Mouse (Mus musculus) forebrain, embryonic 15.5 days (tissue): ENCODE measurements around the gene Cfap221. TPM values are rescaled to one million over a fixed set of nuclear protein-coding genes. Genes with fewer than 3 reads are reported as not detected.

ENCODE experiments used
- ATAC-seq: fragments of 200-750 bp; cut with Nextera tagmentation; replicated peaks from 2 replicates; pipeline ENCODE4 v1.8.0; 2017; ENCODE audit warnings: mild to moderate bottlenecking, moderate TSS enrichment, moderate library complexity
- H3K27ac ChIP-seq: fragments of 300-500 bp; sonication (generic); replicated peaks from 2 replicates; pipeline ENCODE4 v1.5.1; 2015; ENCODE audit warnings: mild to moderate bottlenecking, inconsistent platforms
- H3K27me3 ChIP-seq: fragments of 300-500 bp; sonication (generic); 2 replicates; pipeline ENCODE4 v1.6.1; 2015; ENCODE audit warnings: inconsistent platforms
- H3K36me3 ChIP-seq: fragments of 300-500 bp; sonication (generic); 2 replicates; pipeline ENCODE4 v1.6.1; 2015; ENCODE audit warnings: mild to moderate bottlenecking, inconsistent platforms
- H3K4me1 ChIP-seq: fragments of 300-500 bp; sonication (generic); 2 replicates; pipeline ENCODE4 v1.6.1; 2015; ENCODE audit warnings: inconsistent platforms
- H3K4me2 ChIP-seq: fragments of 300-500 bp; sonication (generic); replicated peaks from 2 replicates; pipeline ENCODE4 v1.6.1; 2015; ENCODE audit warnings: mild to moderate bottlenecking, inconsistent platforms
- H3K4me3 ChIP-seq: fragments of 300-500 bp; sonication (generic); 2 replicates; pipeline ENCODE4 v1.5.1; 2015; ENCODE audit warnings: mild to moderate bottlenecking, inconsistent platforms
- H3K9ac ChIP-seq: fragments of 300-500 bp; sonication (generic); replicated peaks from 2 replicates; pipeline ENCODE4 v1.6.1; 2015; ENCODE audit warnings: mild to moderate bottlenecking, inconsistent platforms
- H3K9me3 ChIP-seq: fragments of 300-500 bp; sonication (generic); 2 replicates; pipeline ENCODE4 v1.6.1; 2016; ENCODE audit warnings: inconsistent platforms
- WGBS: fragments of 180-500 bp; shearing (Covaris S2); methylation state at CpG from one replicate; pipeline ENCODE4 v1.1.7; 2015; ENCODE audit warnings: mixed read lengths; 5-methylcytosine and 5-hydroxymethylcytosine counted together
- polyA plus RNA-seq: library from polyadenylated mRNA; unstranded; fragments of >200 nt; fragmentation: Nextera tagmentation; extraction: Ambion mirVana; gene quantifications from 2 replicates; pipeline ENCODE4 v1.2.1, GENCODE M21; 2015

The Cfap221 gene
- polyA plus RNA-seq, result 0.11 and 0.55 TPM in 2 replicates

- Histone ChIP-seq H3K27ac (no peak within 1 kb of the TSS), H3K4me1 (peaks cover 8% of the 10 kb centered on the region), H3K9me3 (no peaks in the 10 kb centered on the region), H3K4me3 (peak within 1 kb of the TSS; percentile 40), H3K36me3 (no peaks in the 10 kb centered on the region), H3K27me3 (no peaks in the 10 kb centered on the region), H3K9ac (no peak within 1 kb of the TSS), H3K4me2 (peak within 1 kb of the TSS; percentile 75)
- WGBS, result 5% methylated on average over 30 of the region's 30 CpGs
- peak; percentile 86 for ATAC-seq
Observed at GRCm38 (mm10) chr1:119996798-119997581, at the start of gene Cfap221. Cfap221 (minus strand) TSS chr1:119997234.

- H3K4me1 ChIP-seq, result no peaks in the 10 kb centered on the region
- no peaks in the 10 kb centered on the region for H3K36me3 ChIP-seq
- H3K9ac ChIP-seq, result no peak overlapping the region
- H3K27ac ChIP-seq, result no peak overlapping the region
- no peak overlapping the region for H3K4me2 ChIP-seq
- no peaks in the 10 kb centered on the region for H3K27me3 ChIP-seq
- H3K4me3 ChIP-seq, result no peak overlapping the region
- no peaks in the 10 kb centered on the region for H3K9me3 ChIP-seq
- WGBS, result 93% methylated on average over 16 of the region's 16 CpGs
- no peak for ATAC-seq
Observed at GRCm38 (mm10) chr1:120044584-120044983, 47.5 kb upstream of the Cfap221 start.

- Histone ChIP-seq H3K36me3 (no peaks in the 10 kb centered on the region), H3K9me3 (no peaks in the 10 kb centered on the region), H3K9ac (no peak overlapping the region), H3K27ac (no peak overlapping the region), H3K4me1 (0 out of 2 replicates have a peak, but pooled peaks cover 4% of the 10 kb centered on the region), H3K4me3 (no peak overlapping the region), H3K4me2 (no peak overlapping the region), H3K27me3 (no peaks in the 10 kb centered on the region)
- WGBS, result 66% methylated on average over 8 of the region's 8 CpGs
- no peak for ATAC-seq
Observed at GRCm38 (mm10) chr1:120042421-120042820, 45.4 kb upstream of the Cfap221 start.

- no peak overlapping the region for H3K4me2 ChIP-seq
- H3K4me1 ChIP-seq, result peaks cover 9% of the 10 kb centered on the region
- H3K27ac ChIP-seq, result no peak overlapping the region
- WGBS, result 83% methylated on average over 9 of the region's 9 CpGs
- ATAC-seq, result no peak
- no peaks in the 10 kb centered on the region for H3K36me3 ChIP-seq
- H3K9me3 ChIP-seq, result no peaks in the 10 kb centered on the region
- H3K4me3 ChIP-seq, result no peak overlapping the region
- no peak overlapping the region for H3K9ac ChIP-seq
- H3K27me3 ChIP-seq, result no peaks in the 10 kb centered on the region
Observed at GRCm38 (mm10) chr1:120038594-120038993, 41.6 kb upstream of the Cfap221 start.

GRCm38 (mm10) chr1:120037021-120037683, 40.1 kb upstream of the Cfap221 start:
- no peaks in the 10 kb centered on the region for H3K27me3 ChIP-seq
- H3K4me1 ChIP-seq, result peaks cover 9% of the 10 kb centered on the region
- WGBS, result 61% methylated on average over 9 of the region's 9 CpGs
- no peak overlapping the region for H3K27ac ChIP-seq
- H3K4me3 ChIP-seq, result no peak overlapping the region
- H3K36me3 ChIP-seq, result no peaks in the 10 kb centered on the region
- no peak overlapping the region for H3K4me2 ChIP-seq
- peak; percentile 57; the same call in 1 of the 2 replicates for ATAC-seq
- H3K9ac ChIP-seq, result no peak overlapping the region
- no peaks in the 10 kb centered on the region for H3K9me3 ChIP-seq

GRCm38 (mm10) chr1:120035456-120036034, 38.5 kb upstream of the Cfap221 start:
- Histone ChIP-seq H3K36me3 (no peaks in the 10 kb centered on the region), H3K9me3 (no peaks in the 10 kb centered on the region), H3K9ac (no peak overlapping the region), H3K27me3 (no peaks in the 10 kb centered on the region), H3K27ac (no peak overlapping the region), H3K4me3 (no peak overlapping the region), H3K4me2 (no peak overlapping the region), H3K4me1 (peaks cover 9% of the 10 kb centered on the region)
- no peak for ATAC-seq
- 79% methylated on average over 7 of the region's 7 CpGs for WGBS

GRCm38 (mm10) chr1:120034793-120035192, 37.8 kb upstream of the Cfap221 start:
- Histone ChIP-seq H3K9ac (no peak overlapping the region), H3K27me3 (no peaks in the 10 kb centered on the region), H3K4me2 (no peak overlapping the region), H3K4me1 (peaks cover 9% of the 10 kb centered on the region), H3K9me3 (no peaks in the 10 kb centered on the region), H3K36me3 (no peaks in the 10 kb centered on the region), H3K4me3 (no peak overlapping the region), H3K27ac (no peak overlapping the region)
- no peak for ATAC-seq
- WGBS, result 60% methylated on average over 1 of the region's 1 CpGs

GRCm38 (mm10) chr1:120033469-120033854, 36.4 kb upstream of the Cfap221 start:
- Histone ChIP-seq H3K9me3 (no peaks in the 10 kb centered on the region), H3K4me3 (no peak overlapping the region), H3K36me3 (no peaks in the 10 kb centered on the region), H3K27me3 (no peaks in the 10 kb centered on the region), H3K4me1 (peaks cover 6% of the 10 kb centered on the region), H3K27ac (no peak overlapping the region), H3K4me2 (no peak overlapping the region), H3K9ac (no peak overlapping the region)
- no peak for ATAC-seq
- WGBS, result 78% methylated on average over 2 of the region's 2 CpGs

GRCm38 (mm10) chr1:120032804-120033468, 35.9 kb upstream of the Cfap221 start:
- Histone ChIP-seq H3K36me3 (no peaks in the 10 kb centered on the region), H3K4me3 (no peak overlapping the region), H3K27ac (no peak overlapping the region), H3K9me3 (no peaks in the 10 kb centered on the region), H3K4me2 (no peak overlapping the region), H3K9ac (no peak overlapping the region), H3K4me1 (peaks cover 6% of the 10 kb centered on the region), H3K27me3 (no peaks in the 10 kb centered on the region)
- 47% methylated on average over 10 of the region's 10 CpGs for WGBS
- ATAC-seq, result peak; percentile 65

- H3K9me3 ChIP-seq, result no peaks in the 10 kb centered on the region
- no peaks in the 10 kb centered on the region for H3K36me3 ChIP-seq
- ATAC-seq, result no peak
- H3K4me1 ChIP-seq, result 0 out of 2 replicates have a peak, but pooled peaks cover 3% of the 10 kb centered on the region
- H3K27me3 ChIP-seq, result no peaks in the 10 kb centered on the region
- H3K4me3 ChIP-seq, result no peak overlapping the region
- no peak overlapping the region for H3K9ac ChIP-seq
- 77% methylated on average over 3 of the region's 3 CpGs for WGBS
- H3K27ac ChIP-seq, result no peak overlapping the region
- H3K4me2 ChIP-seq, result no peak overlapping the region
Observed at GRCm38 (mm10) chr1:120030474-120030873, 33.4 kb upstream of the Cfap221 start.

GRCm38 (mm10) chr1:120027693-120028092, 30.7 kb upstream of the Cfap221 start:
- no peak for ATAC-seq
- no peak overlapping the region for H3K4me3 ChIP-seq
- H3K4me2 ChIP-seq, result no peak overlapping the region
- H3K9me3 ChIP-seq, result no peaks in the 10 kb centered on the region
- no peak overlapping the region for H3K9ac ChIP-seq
- 41% methylated on average over 4 of the region's 4 CpGs for WGBS
- H3K27ac ChIP-seq, result no peak overlapping the region
- no peaks in the 10 kb centered on the region for H3K27me3 ChIP-seq
- no peaks in the 10 kb centered on the region for H3K36me3 ChIP-seq
- 0 out of 2 replicates have a peak, but pooled peaks cover 3% of the 10 kb centered on the region for H3K4me1 ChIP-seq

- WGBS, result 29% methylated on average over 2 of the region's 2 CpGs
- no peak for ATAC-seq
Observed at GRCm38 (mm10) chr1:120025050-120025439, 28.0 kb upstream of the Cfap221 start.

More at GRCm38 (mm10) chr1:120025050-120025439, 28.0 kb upstream of the Cfap221 start:
- Histone ChIP-seq H3K9ac (no peak overlapping the region), H3K9me3 (no peaks in the 10 kb centered on the region), H3K4me2 (no peak overlapping the region), H3K4me3 (no peak overlapping the region), H3K27ac (no peak overlapping the region), H3K36me3 (no peaks in the 10 kb centered on the region), H3K27me3 (no peaks in the 10 kb centered on the region), H3K4me1 (0 out of 2 replicates have a peak, but pooled peaks cover 3% of the 10 kb centered on the region)
